Mouse (Mus musculus) intestine, embryonic 14.5 days (tissue): ENCODE data around the gene Tcaf3. TPM values are rescaled to one million over a fixed set of nuclear protein-coding genes. Genes with fewer than 3 reads are reported as not detected.

ENCODE experiments used
- ATAC-seq: fragments of 200-750 bp; cut with Nextera tagmentation; replicated peaks from 2 replicates; pipeline ENCODE4 v1.8.0; 2017; ENCODE audit warnings: low read depth, moderate number of reproducible peaks, moderate TSS enrichment, moderate library complexity; ENCODE audit not compliant: low FRiP score, low TSS enrichment
- DNase-seq: peaks from one replicate; pipeline ENCODE4 v3.0.0-alpha.2; 2018; ENCODE audit warnings: low spot score
- H3K27ac ChIP-seq: fragments of 300-500 bp; sonication (generic); 2 replicates; pipeline ENCODE4 v1.5.1; 2014; ENCODE audit warnings: low read depth, mild to moderate bottlenecking, control low read depth
- H3K27me3 ChIP-seq: fragments of 300-500 bp; sonication (generic); replicated peaks from 2 replicates; pipeline ENCODE4 v1.6.1; 2014; ENCODE audit warnings: low read length, control low read depth; ENCODE audit not compliant: control insufficient read depth, insufficient read depth
- H3K36me3 ChIP-seq: fragments of 300-500 bp; sonication (generic); 2 replicates; pipeline ENCODE4 v1.6.1; 2014; ENCODE audit warnings: low read length, control low read depth; ENCODE audit not compliant: control insufficient read depth, insufficient read depth
- H3K4me1 ChIP-seq: fragments of 300-500 bp; sonication (generic); replicated peaks from 2 replicates; pipeline ENCODE4 v1.6.1; 2014; ENCODE audit warnings: low read length, control low read depth, mixed read lengths; ENCODE audit not compliant: control insufficient read depth, insufficient read depth
- H3K4me2 ChIP-seq: fragments of 300-500 bp; sonication (generic); 2 replicates; pipeline ENCODE4 v1.6.1; 2014; ENCODE audit warnings: low read length
- H3K4me3 ChIP-seq: fragments of 300-500 bp; sonication (generic); 2 replicates; pipeline ENCODE4 v1.5.1; 2014; ENCODE audit warnings: low read depth, low read length, control low read depth, mixed read lengths
- H3K9ac ChIP-seq: fragments of 300-500 bp; sonication (generic); 2 replicates; pipeline ENCODE4 v1.6.1; 2014; ENCODE audit warnings: mild to moderate bottlenecking, low read length
- H3K9me3 ChIP-seq: fragments of 300-500 bp; sonication (generic); 2 replicates; pipeline ENCODE4 v1.6.1; 2016; ENCODE audit warnings: low read length, control low read depth; ENCODE audit not compliant: control insufficient read depth
- WGBS: fragments of 180-500 bp; shearing (Covaris S2); extraction: QIAGEN DNeasy Blood & Tissue Kit; methylation state at CpG from one replicate; pipeline ENCODE4 v1.1.7; 2014; 5-methylcytosine and 5-hydroxymethylcytosine counted together
- polyA plus RNA-seq: library from polyadenylated mRNA; unstranded; fragments of >200 nt; fragmentation: Nextera tagmentation; extraction: Ambion mirVana; gene quantifications from 2 replicates; pipeline ENCODE4 v1.2.1, GENCODE M21; 2014

Gene Tcaf3
- polyA plus RNA-seq, 1 experiment from 2014 or later: not detected

DNA sequence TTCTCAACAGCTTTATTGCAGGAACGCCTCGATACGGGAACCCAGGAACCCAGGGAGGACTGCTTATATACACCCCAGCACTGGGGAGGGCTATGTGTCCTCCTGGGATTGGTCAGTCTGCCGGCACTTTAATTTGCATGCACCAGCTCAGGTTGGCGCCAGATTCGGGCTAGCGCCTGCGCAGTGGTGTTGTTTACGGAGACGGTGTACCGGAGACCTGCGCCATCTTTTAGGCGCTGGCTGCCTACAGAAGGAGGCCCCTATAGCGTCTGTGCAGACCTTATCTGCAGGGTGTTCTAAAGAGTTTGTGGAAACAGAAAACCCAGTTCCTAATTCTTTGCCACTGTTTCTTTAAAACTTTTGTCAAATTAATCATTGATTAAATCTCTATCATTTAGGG lies 38.9 kb downstream of the Tcaf3 start:
- ATAC-seq: no peak
- H3K9me3 ChIP-seq: no peaks in the 10 kb centered on the region
- no peak for DNase-seq
- no peaks in the 10 kb centered on the region for H3K27me3 ChIP-seq
- H3K27ac ChIP-seq: no peak overlapping the region
- no peak overlapping the region for H3K4me3 ChIP-seq
- 94% methylated on average over 14 of the region's 14 CpGs for WGBS
- no peaks in the 10 kb centered on the region for H3K4me1 ChIP-seq
- H3K36me3 ChIP-seq: no peaks in the 10 kb centered on the region
- no peak overlapping the region for H3K4me2 ChIP-seq
- no peak overlapping the region for H3K9ac ChIP-seq

DNA sequence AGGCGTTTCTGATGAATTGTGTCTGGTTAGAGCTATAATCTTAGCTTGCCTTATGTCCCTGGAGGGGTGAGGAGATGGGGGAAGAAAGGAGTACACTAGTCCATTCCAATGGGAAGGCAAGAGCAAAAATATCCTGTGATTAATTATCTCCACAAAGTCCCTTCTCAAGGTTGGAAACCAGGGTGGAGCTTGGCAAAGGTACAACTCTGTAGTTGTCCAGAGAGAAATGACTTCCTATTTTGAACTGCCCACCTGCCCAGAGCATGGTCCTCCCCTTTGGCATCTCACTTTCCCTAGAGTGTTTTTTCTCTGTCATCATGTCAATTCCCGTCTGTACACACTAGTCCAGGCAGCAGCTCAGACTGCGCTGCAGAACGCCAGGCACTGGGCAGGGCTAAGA lies 50.0 kb downstream of the Tcaf3 start, which contains the start of gene Olfr455:
Olfr455 (minus strand) TSS at position 127 of the 400 bp plus-strand sequence.
- 83% methylated on average over 4 of the region's 4 CpGs for WGBS
- Histone ChIP-seq H3K4me1 (no peaks in the 10 kb centered on the region; the same call in 1 of the 2 replicates), H3K27me3 (no peaks in the 10 kb centered on the region), H3K9ac (no peak within 1 kb of the TSS), H3K36me3 (no peaks in the 10 kb centered on the region), H3K4me3 (no peak within 1 kb of the TSS), H3K27ac (no peak within 1 kb of the TSS), H3K4me2 (no peak within 1 kb of the TSS), H3K9me3 (no peaks in the 10 kb centered on the region)
- DNase-seq (no peak), ATAC-seq (no peak)

DNA sequence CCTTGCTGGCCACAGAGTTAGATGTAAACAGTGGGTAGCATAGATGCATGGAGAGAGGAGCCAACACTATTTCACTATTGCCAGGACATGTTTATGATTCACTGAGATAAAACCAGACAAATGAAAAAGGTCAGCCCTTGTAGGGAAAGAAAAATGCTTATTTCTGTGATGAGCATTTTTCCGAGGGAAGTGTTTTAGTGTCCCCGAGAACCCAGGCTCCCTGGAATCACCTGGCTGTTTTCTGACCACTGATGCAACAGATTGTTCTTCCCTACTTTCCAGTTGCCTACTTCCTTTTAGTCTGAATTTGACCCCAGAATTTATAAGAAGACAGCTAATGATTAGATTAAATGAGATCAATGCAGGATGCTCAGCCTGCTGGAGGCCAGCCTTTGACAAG lies 51.3 kb downstream of the Tcaf3 start:
- no peaks in the 10 kb centered on the region for H3K27me3 ChIP-seq
- WGBS: 56% methylated on average over 2 of the region's 2 CpGs
- DNase-seq (no peak), ATAC-seq (no peak)
- no peak overlapping the region for H3K4me2 ChIP-seq
- H3K9ac ChIP-seq: no peak overlapping the region
- no peaks in the 10 kb centered on the region; the same call in 1 of the 2 replicates for H3K4me1 ChIP-seq
- H3K4me3 ChIP-seq: no peak overlapping the region
- no peaks in the 10 kb centered on the region for H3K36me3 ChIP-seq
- H3K27ac ChIP-seq: no peak overlapping the region
- no peaks in the 10 kb centered on the region for H3K9me3 ChIP-seq

DNA sequence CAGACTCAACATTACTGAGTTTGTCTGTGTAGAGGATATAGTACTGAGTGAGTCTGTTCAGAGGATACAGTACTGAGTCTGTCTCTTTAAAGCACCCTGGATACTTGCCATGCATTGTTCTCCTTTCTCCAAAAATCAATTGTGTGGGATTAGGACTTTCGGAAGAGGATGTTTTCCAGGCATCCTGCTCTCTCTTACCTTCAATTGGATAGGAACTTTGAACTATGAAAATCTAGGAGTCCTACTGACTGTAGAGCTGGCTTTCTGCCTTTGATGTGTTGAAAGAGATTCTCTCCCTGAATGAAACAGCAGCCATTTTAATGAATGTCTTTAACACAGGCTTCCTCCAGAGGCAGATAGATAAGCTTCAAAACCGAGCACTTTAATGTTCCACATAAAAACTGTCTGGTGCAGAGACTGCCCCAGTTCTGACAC lies 52.0 kb downstream of the Tcaf3 start:
- H3K4me2 ChIP-seq: no peak overlapping the region
- WGBS: 32% methylated on average over 2 of the region's 2 CpGs
- no peaks in the 10 kb centered on the region for H3K36me3 ChIP-seq
- DNase-seq: no peak
- no peaks in the 10 kb centered on the region for H3K27me3 ChIP-seq
- ATAC-seq: no peak
- H3K4me1 ChIP-seq: no peaks in the 10 kb centered on the region; the same call in 1 of the 2 replicates
- no peak overlapping the region for H3K4me3 ChIP-seq
- H3K9me3 ChIP-seq: no peaks in the 10 kb centered on the region
- H3K9ac ChIP-seq: no peak overlapping the region
- H3K27ac ChIP-seq: no peak overlapping the region

DNA sequence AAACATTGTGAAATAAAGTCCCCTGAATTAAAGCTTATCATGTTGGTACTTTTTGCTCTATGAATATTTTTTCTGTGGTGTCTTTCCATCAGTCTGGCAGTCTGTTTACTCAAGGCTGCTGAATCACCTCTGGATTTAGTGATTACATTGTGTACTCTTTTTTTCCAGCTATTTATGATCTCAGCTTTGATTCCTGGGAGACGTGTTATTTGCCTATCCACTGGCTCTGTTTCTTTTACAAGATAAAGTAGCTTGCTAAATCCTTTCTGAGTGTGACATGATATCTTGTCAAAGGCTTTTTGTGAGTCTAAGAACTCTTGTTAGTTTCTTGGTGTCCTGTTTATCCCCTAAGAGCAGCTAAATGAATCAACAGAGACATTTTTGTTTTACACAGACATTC lies 52.6 kb downstream of the Tcaf3 start:
- H3K27ac ChIP-seq: no peak overlapping the region
- DNase-seq: no peak
- 35% methylated on average over 1 of the region's 1 CpGs for WGBS

DNA sequence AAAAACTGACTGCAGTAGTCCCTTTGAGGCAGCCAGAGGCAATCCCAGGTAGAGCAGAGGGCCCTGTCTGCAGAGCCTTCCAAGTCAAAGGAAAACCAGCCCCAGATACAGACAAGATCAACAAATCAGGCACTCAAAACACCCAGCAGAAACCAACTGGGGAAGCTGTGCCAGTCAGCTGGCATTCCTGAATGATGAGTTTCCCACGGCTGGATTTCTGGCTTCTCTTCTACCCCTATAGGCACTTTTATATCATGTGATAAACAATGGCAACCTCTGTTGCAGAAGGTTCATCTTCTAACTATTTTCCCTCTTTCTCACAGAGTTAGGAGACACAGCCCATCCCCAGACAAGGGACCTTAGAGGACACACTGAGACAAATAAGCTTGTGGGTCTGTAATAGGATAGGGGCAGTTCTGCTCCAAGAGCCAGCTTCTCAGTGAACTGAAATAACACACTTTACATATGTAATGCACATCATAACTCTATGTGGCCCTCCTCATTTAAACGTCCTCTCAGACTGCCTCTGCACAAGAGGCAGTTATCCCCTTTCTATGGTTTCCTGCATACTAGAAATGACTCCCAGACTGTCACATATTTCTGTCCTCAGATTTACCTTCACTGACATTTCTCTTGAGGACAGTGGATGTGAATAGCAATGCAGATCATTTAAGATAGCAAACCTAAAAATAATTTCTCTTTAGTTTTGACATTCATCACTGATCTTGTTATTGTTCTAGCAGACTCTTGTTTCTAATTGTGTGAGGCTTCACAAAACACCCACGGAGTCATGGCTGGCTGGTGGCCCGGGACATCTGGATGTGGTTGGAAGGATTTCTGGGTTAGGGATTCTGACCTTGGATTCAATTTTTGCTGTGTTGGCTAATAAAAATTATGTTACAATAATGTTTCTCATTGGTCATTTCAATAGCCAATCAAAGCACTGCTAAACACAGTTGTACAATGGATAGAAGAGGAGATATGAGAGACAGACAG lies 55.2 kb downstream of the Tcaf3 start:
- Histone ChIP-seq H3K9me3 (no peaks in the 10 kb centered on the region), H3K27me3 (no peaks in the 10 kb centered on the region), H3K4me2 (no peak overlapping the region), H3K36me3 (no peaks in the 10 kb centered on the region), H3K27ac (no peak overlapping the region), H3K9ac (no peak overlapping the region), H3K4me3 (no peak overlapping the region), H3K4me1 (no peaks in the 10 kb centered on the region; the same call in 1 of the 2 replicates)
- 52% methylated on average over 4 of the region's 4 CpGs for WGBS
- ATAC-seq (no peak), DNase-seq (no peak)

More for the DNA sequence above, 52.6 kb downstream of the Tcaf3 start:
- H3K27me3 ChIP-seq: no peaks in the 10 kb centered on the region
- no peak overlapping the region for H3K4me3 ChIP-seq
- no peak overlapping the region for H3K9ac ChIP-seq
- no peak for ATAC-seq
- no peaks in the 10 kb centered on the region; the same call in 1 of the 2 replicates for H3K4me1 ChIP-seq
- no peaks in the 10 kb centered on the region for H3K9me3 ChIP-seq
- H3K36me3 ChIP-seq: no peaks in the 10 kb centered on the region
- H3K4me2 ChIP-seq: no peak overlapping the region

DNA sequence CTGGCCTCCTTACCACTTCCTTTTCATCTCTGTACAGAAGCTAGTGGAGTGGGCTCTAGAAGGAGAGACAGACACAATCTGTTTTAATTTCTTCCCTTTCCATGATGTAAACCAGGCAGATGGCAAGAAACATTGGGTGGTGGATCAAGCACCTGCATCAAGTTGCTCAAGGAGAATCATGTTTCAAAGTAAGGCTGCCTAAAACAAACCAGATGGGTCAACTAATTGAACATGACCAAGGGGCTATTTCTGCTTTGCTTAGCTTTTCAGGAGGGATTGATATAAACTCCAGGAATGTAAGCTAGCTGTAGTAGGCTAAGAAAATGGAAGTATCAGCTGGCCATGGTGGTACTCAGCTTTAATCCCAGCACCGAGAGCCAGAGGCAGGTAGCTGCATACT lies 56.8 kb downstream of the Tcaf3 start:
- no peak overlapping the region for H3K4me2 ChIP-seq
- H3K27ac ChIP-seq: no peak overlapping the region
- H3K9ac ChIP-seq: no peak overlapping the region
- WGBS: 77% methylated on average over 1 of the region's 1 CpGs
- H3K36me3 ChIP-seq: no peaks in the 10 kb centered on the region
- H3K4me3 ChIP-seq: no peak overlapping the region
- no peaks in the 10 kb centered on the region; the same call in 1 of the 2 replicates for H3K4me1 ChIP-seq
- DNase-seq (no peak), ATAC-seq (no peak)
- H3K27me3 ChIP-seq: no peaks in the 10 kb centered on the region
- no peaks in the 10 kb centered on the region for H3K9me3 ChIP-seq

DNA sequence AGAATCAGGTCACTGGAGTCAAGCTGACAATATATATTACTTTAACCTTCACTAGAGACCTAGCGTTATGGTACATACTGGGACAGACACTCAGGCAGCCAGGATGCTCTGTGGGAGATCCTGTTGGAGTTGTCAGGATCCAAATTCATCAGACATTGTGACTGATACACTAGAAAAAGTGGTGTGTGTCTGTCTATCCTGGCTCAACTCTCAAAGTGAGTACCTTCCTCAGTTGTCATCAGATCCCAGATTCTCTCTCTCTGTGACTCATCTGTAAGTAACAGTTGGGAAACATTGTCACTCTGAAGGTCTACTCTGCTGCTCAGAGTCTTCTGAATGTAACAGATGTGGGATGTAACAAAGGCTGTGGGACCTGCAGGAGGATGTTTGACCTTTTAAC lies 57.8 kb downstream of the Tcaf3 start:
- H3K9me3 ChIP-seq: no peaks in the 10 kb centered on the region
- H3K27me3 ChIP-seq: no peaks in the 10 kb centered on the region
- no peak overlapping the region for H3K4me2 ChIP-seq
- ATAC-seq (no peak), DNase-seq (no peak)
- H3K36me3 ChIP-seq: no peaks in the 10 kb centered on the region
- 81% methylated on average over 1 of the region's 1 CpGs for WGBS
- H3K4me1 ChIP-seq: no peaks in the 10 kb centered on the region
- no peak overlapping the region for H3K4me3 ChIP-seq
- no peak overlapping the region for H3K9ac ChIP-seq
- no peak overlapping the region for H3K27ac ChIP-seq
